Mouse (Mus musculus) ovary, adult 18-20 months (tissue): ENCODE data around the gene Wfdc11.

Experiments
- DNase-seq: peaks from one replicate; pipeline ENCODE4 v3.0.0; 2022; ENCODE audit warnings: low spot score, mixed read lengths

Wfdc11 gene

GRCm38 (mm10) chr2:164638696-164639095 is 35.2 kb downstream of the Wfdc11 start, which contains the start of gene Wfdc16:
Gene Wfdc16, minus strand, starts transcription at chr2:164638796.
- no peak for DNase-seq

- DNase-seq, result no peak
Observed at GRCm38 (mm10) chr2:164635266-164635665, 38.6 kb downstream of the Wfdc11 start.

DNA sequence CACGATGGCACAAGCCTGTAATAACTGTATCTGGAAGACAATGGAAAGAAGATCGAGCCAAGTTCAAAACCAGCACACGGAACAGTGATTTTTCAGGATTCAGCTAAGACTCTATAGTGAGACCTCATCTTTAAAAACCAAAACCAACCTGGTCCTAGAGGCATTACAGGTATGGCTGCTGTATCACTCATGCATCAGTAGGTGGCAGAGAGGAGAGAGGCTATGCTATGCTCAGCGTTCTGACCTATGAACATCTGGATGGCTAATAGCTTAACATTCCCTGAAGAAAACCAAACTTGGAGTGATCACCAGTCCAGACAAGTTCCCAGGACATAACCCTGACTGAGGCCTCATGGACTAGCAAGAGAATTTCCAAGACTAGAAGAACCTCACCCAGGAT is 52.1 kb downstream of the Wfdc11 start:
- no peak for DNase-seq

- no peak for DNase-seq
Observed at GRCm38 (mm10) chr2:164619050-164619449, 54.8 kb downstream of the Wfdc11 start.

DNA sequence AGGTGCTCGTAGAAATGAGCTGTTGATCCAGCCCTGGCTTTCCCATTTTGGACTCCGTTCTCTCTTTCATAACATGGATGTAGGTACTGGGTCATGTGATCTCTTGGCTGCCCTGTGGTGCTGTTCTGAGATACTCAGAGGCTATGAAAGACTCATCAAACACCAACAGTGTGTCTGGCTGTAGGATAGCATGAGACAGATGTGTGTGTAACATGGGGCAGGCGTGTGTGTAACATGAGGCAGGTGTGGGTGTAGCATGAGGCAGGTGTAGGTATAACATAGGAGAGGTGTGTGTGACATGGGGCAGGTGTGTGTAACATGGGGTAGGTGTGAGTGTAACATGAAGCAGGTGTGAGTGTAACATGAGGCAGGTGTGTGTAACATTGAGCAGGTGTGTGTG is 58.5 kb downstream of the Wfdc11 start:
- no peak for DNase-seq

GRCm38 (mm10) chr2:164613471-164613870 is 60.4 kb downstream of the Wfdc11 start, which contains the start of the genes Wfdc6b and Wfdc8:
Gene Wfdc6b, plus strand, starts transcription at chr2:164613522.
Gene Wfdc8, minus strand, starts transcription at chr2:164613626.
- DNase-seq, result peak; percentile 65
